8 mouse cellular contexts compared by ENCODE assay signal in the genomic region with DNA sequence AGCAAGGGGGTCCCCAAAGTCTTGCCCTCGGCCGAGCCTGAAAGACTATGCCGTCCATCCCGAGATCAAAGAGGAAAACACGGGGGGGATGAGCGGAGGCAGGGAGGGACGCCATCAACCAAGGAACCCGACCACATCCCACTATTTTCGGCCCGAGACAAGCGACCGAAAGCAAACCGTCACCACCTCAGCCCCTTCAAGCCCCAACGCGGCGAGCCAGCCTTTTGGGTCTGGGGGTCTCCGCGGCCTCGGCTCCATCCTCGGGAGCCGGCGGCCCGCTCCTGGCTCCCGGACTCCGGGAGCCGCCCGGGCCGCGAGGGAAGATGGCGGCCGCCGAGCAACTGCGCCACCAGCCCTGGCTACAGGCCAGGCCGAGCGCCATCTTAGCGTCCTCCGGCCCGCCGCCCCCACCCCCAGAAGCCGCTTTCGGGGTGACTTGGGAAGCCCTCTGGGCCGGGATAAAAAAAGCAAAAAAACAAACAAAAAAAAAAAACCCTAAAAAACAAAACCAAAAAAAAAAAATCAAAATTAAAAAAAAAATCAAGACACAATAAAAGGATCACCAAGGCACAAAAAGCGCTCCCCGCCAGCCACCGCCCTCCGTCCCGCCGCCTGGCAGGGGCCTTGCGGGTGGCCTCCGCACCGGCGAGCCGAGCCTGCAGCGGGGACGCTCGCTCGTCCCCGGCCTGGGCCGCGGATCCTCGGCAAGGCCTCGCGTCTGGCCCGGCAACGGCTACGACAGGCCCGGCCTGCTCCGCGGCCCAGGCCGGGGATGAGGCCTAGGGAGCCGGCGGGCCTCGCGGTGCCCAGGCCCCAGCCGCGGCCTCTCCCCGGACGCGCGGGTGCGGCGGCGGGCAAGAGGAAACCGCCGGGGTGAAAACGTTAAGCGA. TPM values are rescaled to one million over a fixed set of nuclear protein-coding genes. Genes with fewer than 3 reads are reported as not detected.
DNase-seq lines count a peak whose midpoint lies in the region; ATAC-seq and TF ChIP-seq lines count a peak whose summit lies in the region.

No protein-coding gene starts in this region.

- TF ChIP-seq EP300 in heart, postnatal 0 days (IDR thresholded peaks at IDR 0.05; ENCODE audit: low read depth): peak; percentile 55; the same call in 1 of the 2 replicates

- peak; percentile 44 for ATAC-seq in forebrain, embryonic 11.5 days (replicated peaks; ENCODE audit: low FRiP score)
- ATAC-seq in heart, postnatal 0 days (ENCODE audit: insufficient read depth, low read depth): peak; percentile 41
- ATAC-seq in neutrophil, adult 5-6 weeks (ENCODE audit: extremely low read depth, insufficient number of reproducible peaks, low FRiP score, poor library complexity, severe bottlenecking): peak; percentile 32; the same call in 1 of the 2 replicates

- H3K4me2 ChIP-seq in forebrain, embryonic 11.5 days (ENCODE audit: low read depth, low read length, severe bottlenecking): peak overlapping the region; percentile 48
- peak overlapping the region; percentile 80 for H3K4me2 ChIP-seq in heart, postnatal 0 days (ENCODE audit: low read depth, low read length)

- 0 out of 2 replicates have a peak, but pooled peaks have one; percentile 0 for TF ChIP-seq POLR2A in lung, adult 2 months (IDR thresholded peaks at IDR 0.05; ENCODE audit: borderline replicate concordance, extremely low read depth, low read depth, low read length)

- H3K4me1 ChIP-seq in brown adipose tissue, adult 24 weeks (ENCODE audit: control insufficient read depth, insufficient read depth, insufficient read length, low read length): peaks cover 18% of the 10 kb centered on the region
- peaks cover 6% of the 10 kb centered on the region; the same call in 1 of the 2 replicates for H3K4me1 ChIP-seq in forebrain, embryonic 11.5 days (replicated peaks; ENCODE audit: control insufficient read depth, insufficient read depth, low read length)
- H3K4me1 ChIP-seq in heart, postnatal 0 days (ENCODE audit: control insufficient read depth, insufficient read depth): peaks cover 22% of the 10 kb centered on the region
- peaks cover 22% of the 10 kb centered on the region for H3K4me1 ChIP-seq in lung, adult 2 months (ENCODE audit: control insufficient read depth, insufficient read depth, low read length)

- H3K9me3 ChIP-seq in forebrain, embryonic 11.5 days (ENCODE audit: control insufficient read depth, low read length): no peaks in the 10 kb centered on the region
- no peaks in the 10 kb centered on the region for H3K9me3 ChIP-seq in heart, postnatal 0 days (replicated peaks; ENCODE audit: control insufficient read depth, low read length)

- no peaks in the 10 kb centered on the region for H3K36me3 ChIP-seq in forebrain, embryonic 11.5 days (ENCODE audit: control insufficient read depth, insufficient read depth, low read length)
- H3K36me3 ChIP-seq in heart, postnatal 0 days (replicated peaks; ENCODE audit: control insufficient read depth, insufficient read depth, low read length): no peaks in the 10 kb centered on the region

- peak overlapping the region; percentile 100 for H3K9ac ChIP-seq in forebrain, embryonic 11.5 days (ENCODE audit: low read length)
- H3K9ac ChIP-seq in heart, postnatal 0 days (replicated peaks; ENCODE audit: low read depth, low read length): peak overlapping the region; percentile 99

- TF ChIP-seq CTCF in heart, postnatal 0 days (IDR thresholded peaks at IDR 0.05; ENCODE audit: low read depth): no peak
- no peak for TF ChIP-seq CTCF in lung, adult 2 months (IDR thresholded peaks at IDR 0.05; ENCODE audit: insufficient read depth, low read length)

- H3K27me3 ChIP-seq in forebrain, embryonic 11.5 days (ENCODE audit: control insufficient read depth, insufficient read depth, low read length): no peaks in the 10 kb centered on the region
- H3K27me3 ChIP-seq in heart, postnatal 0 days (ENCODE audit: control insufficient read depth, insufficient read depth, low read length): no peaks in the 10 kb centered on the region

- DNase-seq in CD4-positive, CD25-positive, alpha-beta regulatory T cell, adult 2 months (ENCODE audit: low read depth, low spot score): peak; percentile 93
- peak; percentile 87 for DNase-seq in forebrain, embryonic 11.5 days (ENCODE audit: low spot score)
- DNase-seq in heart, postnatal 0 days (ENCODE audit: low spot score): peak; percentile 79
- peak; percentile 88 to 93 for DNase-seq in kidney, postnatal 4 days
- DNase-seq in lung, adult 2 months: peak; percentile 85
- peak; percentile 81 for DNase-seq in testis, postnatal 14 days (ENCODE audit: low spot score)

- WGBS in forebrain, embryonic 11.5 days: under 1% methylated on average over 77 of the region's 87 CpGs
- under 1% methylated on average over 87 of the region's 87 CpGs for WGBS in heart, postnatal 0 days
- WGBS in lung, adult 2 months: under 1% methylated on average over 87 of the region's 87 CpGs

- peak overlapping the region; percentile 97 for H3K27ac ChIP-seq in brown adipose tissue, adult 24 weeks (replicated peaks; ENCODE audit: low read depth, low read length)
- peak overlapping the region; percentile 100 for H3K27ac ChIP-seq in forebrain, embryonic 11.5 days (ENCODE audit: low read depth, low read length)
- H3K27ac ChIP-seq in heart, postnatal 0 days (ENCODE audit: low read depth): peak overlapping the region; percentile 99

- peak overlapping the region; percentile 98 for H3K4me3 ChIP-seq in brown adipose tissue, adult 24 weeks (ENCODE audit: insufficient read depth, low read depth, low read length)
- H3K4me3 ChIP-seq in forebrain, embryonic 11.5 days (ENCODE audit: low read depth, low read length): peak overlapping the region; percentile 99
- peak overlapping the region; percentile 86 for H3K4me3 ChIP-seq in heart, postnatal 0 days (ENCODE audit: low read depth, low read length)
- peak overlapping the region; percentile 100 for H3K4me3 ChIP-seq in lung, adult 2 months (replicated peaks; ENCODE audit: extremely low read depth, low read depth, low read length)

RNA-seq across cellular contexts. Expression of gene Bicral, which starts 1.6 kb away (rescaled TPM):
- 5.3 and 9.8 TPM in 2 replicates for polyA plus RNA-seq in brown adipose tissue, adult 24 weeks (2012; ENCODE audit: insufficient read depth, insufficient read length, missing spikeins)
- polyA plus RNA-seq in forebrain, embryonic 11.5 days (2014; fragmentation: Nextera tagmentation; extraction: Ambion mirVana): 6.8 and 7.2 TPM in 2 replicates
- 3.6 and 17.2 TPM in 2 replicates for total RNA-seq in heart, postnatal 0 days (2014; rRNA removed; ENCODE audit: low replicate concordance)
- polyA plus RNA-seq in heart, postnatal 0 days (2015; fragmentation: Nextera tagmentation; extraction: Ambion mirVana): 1.8 and 2.3 TPM in 2 replicates
- polyA plus RNA-seq in lung, adult 2 months (2012; rRNA removed): 11.8 and 16.3 TPM in 2 replicates
- total RNA-seq in neutrophil, adult 5-6 weeks (2017): 41.3 and 43.6 TPM in 2 replicates

RNA-seq across cellular contexts. Expression of gene Tbcc, which starts 33.8 kb away (rescaled TPM):
- 10.1 TPM in 2 replicates for polyA plus RNA-seq in brown adipose tissue, adult 24 weeks (2012; ENCODE audit: insufficient read depth, insufficient read length, missing spikeins)
- polyA plus RNA-seq in forebrain, embryonic 11.5 days (2014; fragmentation: Nextera tagmentation; extraction: Ambion mirVana): 62.3 and 65.3 TPM in 2 replicates
- 37.8 and 44.8 TPM in 2 replicates for total RNA-seq in heart, postnatal 0 days (2014; rRNA removed; ENCODE audit: low replicate concordance)
- 43.6 and 43.7 TPM in 2 replicates for polyA plus RNA-seq in heart, postnatal 0 days (2015; fragmentation: Nextera tagmentation; extraction: Ambion mirVana)
- 17.9 and 20.8 TPM in 2 replicates for polyA plus RNA-seq in lung, adult 2 months (2012; rRNA removed)
- 14.8 and 20.4 TPM in 2 replicates for total RNA-seq in neutrophil, adult 5-6 weeks (2017)

RNA-seq across cellular contexts. Expression of gene Prph2, which starts 53.5 kb away (rescaled TPM):
- polyA plus RNA-seq in brown adipose tissue, adult 24 weeks (2012; ENCODE audit: insufficient read depth, insufficient read length, missing spikeins): not detected in 2 replicates
- not detected in 2 replicates for polyA plus RNA-seq in forebrain, embryonic 11.5 days (2014; fragmentation: Nextera tagmentation; extraction: Ambion mirVana)
- total RNA-seq in heart, postnatal 0 days (2014; rRNA removed; ENCODE audit: low replicate concordance): not detected in 2 replicates
- not detected in 2 replicates for polyA plus RNA-seq in heart, postnatal 0 days (2015; fragmentation: Nextera tagmentation; extraction: Ambion mirVana)
- not detected in 2 replicates for polyA plus RNA-seq in lung, adult 2 months (2012; rRNA removed)
- total RNA-seq in neutrophil, adult 5-6 weeks (2017): not detected in 2 replicates

Comparison
In these comparisons a context has a peak if more than half of its experiments do, and no peak if none do; other contexts are left out.
1. Peak in every context shown above with its lines: DNase-seq, ATAC-seq, H3K4me3 ChIP-seq and H3K27ac ChIP-seq.